ENCODE assay signal across 34 mouse cellular contexts in genomic region chr2:24344619-24345018, GRCm38 (mm10). TPM values are rescaled to one million over a fixed set of nuclear protein-coding genes. Genes with fewer than 3 reads are reported as not detected.
DNase-seq lines count a peak whose midpoint lies in the region; ATAC-seq and TF ChIP-seq lines count a peak whose summit lies in the region.
"Had no signal": no experiment of that assay in that cellular context is flagged by ENCODE, and none has a peak within 500 bp of the region (broad histone marks: within the 10 kb centered on the region; RNA-seq: fewer than 3 reads in every experiment).

No protein-coding gene starts in this region.

- no peak overlapping the region for H3K27ac ChIP-seq in kidney, postnatal 0 days
- H3K27ac ChIP-seq in liver, embryonic 16.5 days (ENCODE audit: low read length): peak overlapping the region; percentile 26
- no peak overlapping the region for H3K27ac ChIP-seq in liver, embryonic 12.5 days
- H3K27ac ChIP-seq in macrophage: peak overlapping the region; percentile 52; the same call in 1 of the 2 replicates
- no peak overlapping the region for H3K27ac ChIP-seq in heart, embryonic 10.5 days
- H3K27ac ChIP-seq: embryonic facial prominence, embryonic 10.5 days; embryonic facial prominence, embryonic 13.5 days; forebrain, embryonic 12.5 days; forebrain, embryonic 15.5 days; hindbrain, embryonic 12.5 days; hindbrain, embryonic 15.5 days had no signal

- 53% methylated on average over 4 of the region's 4 CpGs for WGBS in kidney, postnatal 0 days
- 37% methylated on average over 4 of the region's 4 CpGs for WGBS in liver, embryonic 16.5 days (ENCODE audit: insufficient replicate concordance)
- WGBS in liver, embryonic 12.5 days (ENCODE audit: insufficient replicate concordance): 49% methylated on average over 4 of the region's 4 CpGs
- 85% methylated on average over 4 of the region's 4 CpGs for WGBS in macrophage (ENCODE audit: missing documents)
- 76% methylated on average over 4 of the region's 4 CpGs for WGBS in heart, embryonic 10.5 days

- DNase-seq in kidney, postnatal 0 days (ENCODE audit: low spot score): peak; percentile 19
- no peak for DNase-seq in kidney, adult 11 months
- DNase-seq in urinary bladder, postnatal 25 days (ENCODE audit: low spot score): peak; percentile 0
- DNase-seq in urinary bladder, postnatal 14 days (ENCODE audit: low spot score): no peak
- DNase-seq in heart, embryonic 10.5 days (ENCODE audit: low spot score): no peak
- DNase-seq: adrenal gland, adult 8-10 months; adrenal gland, postnatal 36 days; cerebellum, adult 11 months; cerebellum, adult 2 months; cerebellum, adult 9-11 months; cerebellum, postnatal 36 days; embryo, embryonic 11 days; gastrocnemius, postnatal 25 days had no signal

- H3K4me3 ChIP-seq in kidney, postnatal 0 days (replicated peaks; ENCODE audit: low read depth, low read length): no peak overlapping the region
- no peak overlapping the region for H3K4me3 ChIP-seq in liver, embryonic 16.5 days (ENCODE audit: low read depth, low read length)
- H3K4me3 ChIP-seq in liver, embryonic 12.5 days: no peak overlapping the region
- H3K4me3 ChIP-seq in macrophage (ENCODE audit: inconsistent target): no peak overlapping the region
- H3K4me3 ChIP-seq in heart, embryonic 10.5 days: no peak overlapping the region
- H3K4me3 ChIP-seq: embryonic facial prominence, embryonic 10.5 days; embryonic facial prominence, embryonic 13.5 days; erythroblast, embryonic 14.5 days; forebrain, embryonic 12.5 days; forebrain, embryonic 15.5 days; hindbrain, embryonic 12.5 days; hindbrain, embryonic 15.5 days had no signal

- no peak for ATAC-seq in kidney, postnatal 0 days (replicated peaks; ENCODE audit: low FRiP score, low read depth)
- peak; percentile 61 for ATAC-seq in liver, embryonic 16.5 days (ENCODE audit: low read depth)
- ATAC-seq in liver, embryonic 12.5 days: no peak
- ATAC-seq: CD4-positive, CD25-positive, alpha-beta regulatory T cell, adult 4 months; forebrain, embryonic 15.5 days had no signal

- no peaks in the 10 kb centered on the region for H3K36me3 ChIP-seq in kidney, postnatal 0 days (ENCODE audit: insufficient read depth, low read length)
- H3K36me3 ChIP-seq in liver, embryonic 16.5 days (ENCODE audit: control insufficient read depth, insufficient read depth): no peaks in the 10 kb centered on the region
- H3K36me3 ChIP-seq in liver, embryonic 12.5 days: no peaks in the 10 kb centered on the region
- H3K36me3 ChIP-seq in macrophage (ENCODE audit: inconsistent target): no peaks in the 10 kb centered on the region
- H3K36me3 ChIP-seq in heart, embryonic 10.5 days: no peaks in the 10 kb centered on the region
- H3K36me3 ChIP-seq: embryonic facial prominence, embryonic 10.5 days; embryonic facial prominence, embryonic 13.5 days; forebrain, embryonic 12.5 days; forebrain, embryonic 15.5 days; hindbrain, embryonic 12.5 days; hindbrain, embryonic 15.5 days had no signal

- no peak overlapping the region for H3K4me2 ChIP-seq in kidney, postnatal 0 days (ENCODE audit: low read length)
- H3K4me2 ChIP-seq in liver, embryonic 16.5 days (ENCODE audit: low read depth, low read length): peak overlapping the region; percentile 33; the same call in 1 of the 2 replicates
- H3K4me2 ChIP-seq in liver, embryonic 12.5 days: no peak overlapping the region
- H3K4me2 ChIP-seq: embryonic facial prominence, embryonic 13.5 days; forebrain, embryonic 12.5 days; forebrain, embryonic 15.5 days; hindbrain, embryonic 12.5 days; hindbrain, embryonic 15.5 days had no signal

- TF ChIP-seq CTCF in kidney, postnatal 0 days (IDR thresholded peaks at IDR 0.05; ENCODE audit: low read depth): no peak

- no peaks in the 10 kb centered on the region for H3K4me1 ChIP-seq in kidney, postnatal 0 days (replicated peaks; ENCODE audit: insufficient read depth, low read length)
- H3K4me1 ChIP-seq in liver, embryonic 16.5 days (ENCODE audit: control insufficient read depth, low read depth, low read length): no peaks in the 10 kb centered on the region; the same call in none of the 2 replicates
- peaks cover 7% of the 10 kb centered on the region; the same call in 1 of the 2 replicates for H3K4me1 ChIP-seq in liver, embryonic 12.5 days
- no peaks in the 10 kb centered on the region; the same call in 1 of the 2 replicates for H3K4me1 ChIP-seq in heart, embryonic 10.5 days
- H3K4me1 ChIP-seq: embryonic facial prominence, embryonic 10.5 days; embryonic facial prominence, embryonic 13.5 days; forebrain, embryonic 12.5 days; forebrain, embryonic 15.5 days; hindbrain, embryonic 12.5 days; hindbrain, embryonic 15.5 days had no signal

- no peaks in the 10 kb centered on the region for H3K27me3 ChIP-seq in kidney, postnatal 0 days (ENCODE audit: insufficient read depth, low read length)
- H3K27me3 ChIP-seq in liver, embryonic 16.5 days (ENCODE audit: control insufficient read depth, insufficient read depth, low read depth, low read length): no peaks in the 10 kb centered on the region
- no peaks in the 10 kb centered on the region for H3K27me3 ChIP-seq in liver, embryonic 12.5 days (replicated peaks)
- H3K27me3 ChIP-seq in heart, embryonic 10.5 days (ENCODE audit: insufficient read depth, poor library complexity, severe bottlenecking): no peaks in the 10 kb centered on the region
- H3K27me3 ChIP-seq: embryonic facial prominence, embryonic 13.5 days; forebrain, embryonic 12.5 days; forebrain, embryonic 15.5 days; hindbrain, embryonic 12.5 days; hindbrain, embryonic 15.5 days had no signal

- no peaks in the 10 kb centered on the region for H3K79me2 ChIP-seq in macrophage (ENCODE audit: inconsistent target)

- H3K9ac ChIP-seq in kidney, postnatal 0 days (ENCODE audit: low read depth, low read length): no peak overlapping the region
- no peak overlapping the region for H3K9ac ChIP-seq in liver, embryonic 16.5 days (ENCODE audit: low read depth, low read length)
- no peak overlapping the region for H3K9ac ChIP-seq in liver, embryonic 12.5 days
- H3K9ac ChIP-seq: embryonic facial prominence, embryonic 13.5 days; forebrain, embryonic 12.5 days; forebrain, embryonic 15.5 days; hindbrain, embryonic 12.5 days; hindbrain, embryonic 15.5 days had no signal

- no peaks in the 10 kb centered on the region for H3K9me3 ChIP-seq in kidney, postnatal 0 days (replicated peaks; ENCODE audit: low read length)
- no peaks in the 10 kb centered on the region for H3K9me3 ChIP-seq in liver, embryonic 16.5 days (replicated peaks; ENCODE audit: control insufficient read depth, low read length)
- no peaks in the 10 kb centered on the region for H3K9me3 ChIP-seq in liver, embryonic 12.5 days (replicated peaks)
- no peaks in the 10 kb centered on the region for H3K9me3 ChIP-seq in heart, embryonic 10.5 days
- H3K9me3 ChIP-seq: embryonic facial prominence, embryonic 10.5 days; embryonic facial prominence, embryonic 13.5 days; forebrain, embryonic 12.5 days; forebrain, embryonic 15.5 days; hindbrain, embryonic 12.5 days; hindbrain, embryonic 15.5 days had no signal

RNA-seq across cellular contexts. Expression of gene Il1rn, which starts 8.0 kb away (rescaled TPM):
- polyA plus RNA-seq in kidney, postnatal 0 days (2015; fragmentation: Nextera tagmentation; extraction: Ambion mirVana): 0.92 TPM in 2 replicates
- 13.4 and 14.2 TPM in 2 replicates for polyA plus RNA-seq in liver, embryonic 16.5 days (2015; fragmentation: Nextera tagmentation; extraction: Ambion mirVana)
- 0.54 and 1.0 TPM in 2 replicates for polyA plus RNA-seq in liver, embryonic 12.5 days (2016; fragmentation: Nextera tagmentation; extraction: Ambion mirVana)
- total RNA-seq in macrophage (2018; cell fraction: chromatin; rRNA removed): 100 to 1,000 TPM in 9 of 26 experiments, 10 to 100 TPM in 14, 1 to 10 TPM in 3; 5.6 to 659 (median 57.4) TPM
- 100 to 1,000 TPM in 19 of 26 experiments, 10 to 100 TPM in 7; 51.6 to 924 (median 156) TPM for total RNA-seq in macrophage (2018; cell fraction: cytosol; rRNA removed)
- total RNA-seq in macrophage (2018; cell fraction: nucleus; rRNA removed): 1,000 to 10,000 TPM in 1 of 26 experiments, 100 to 1,000 TPM in 16, 10 to 100 TPM in 9; 32.4 to 1,355 (median 151) TPM
- 61.2 to 130 TPM (median 113 TPM) in 3 replicates for polyA plus RNA-seq in macrophage (2018)
- not detected in 2 replicates for polyA plus RNA-seq in heart, embryonic 10.5 days (2016; fragmentation: Nextera tagmentation; extraction: Ambion mirVana)
- total RNA-seq: gastrocnemius, adult 8-10 months; gastrocnemius, postnatal 25 days; heart, postnatal 25 days; MEL had no signal
- polyA plus RNA-seq: cerebellum, adult 2 months; cortical plate, adult 2 months; embryonic facial prominence, embryonic 10.5 days; erythroblast, embryonic 14.5 days; forebrain, embryonic 12.5 days; hindbrain, embryonic 12.5 days; hindbrain, embryonic 15.5 days had no signal

RNA-seq across cellular contexts. Expression of gene Psd4, which starts 22.8 kb away (rescaled TPM):
- 2.2 and 2.3 TPM in 2 replicates for polyA plus RNA-seq in kidney, postnatal 0 days (2015; fragmentation: Nextera tagmentation; extraction: Ambion mirVana)
- polyA plus RNA-seq in liver, embryonic 16.5 days (2015; fragmentation: Nextera tagmentation; extraction: Ambion mirVana): 6.8 and 7.3 TPM in 2 replicates
- polyA plus RNA-seq in liver, embryonic 12.5 days (2016; fragmentation: Nextera tagmentation; extraction: Ambion mirVana): 13.1 and 13.2 TPM in 2 replicates
- 100 to 1,000 TPM in 16 of 26 experiments, 10 to 100 TPM in 10; 40.5 to 257 (median 105) TPM for total RNA-seq in macrophage (2018; cell fraction: chromatin; rRNA removed)
- 10 to 100 TPM; 28.6 to 69.4 (median 43.0) TPM for total RNA-seq in macrophage (2018; cell fraction: cytosol; rRNA removed)
- total RNA-seq in macrophage (2018; cell fraction: nucleus; rRNA removed): 100 to 1,000 TPM in 4 of 26 experiments, 10 to 100 TPM in 22; 42.6 to 255 (median 84.4) TPM
- 26.6 to 56.4 TPM (median 37.3 TPM) in 3 replicates for polyA plus RNA-seq in macrophage (2018)
- 1.1 and 1.3 TPM in 2 replicates for polyA plus RNA-seq in heart, embryonic 10.5 days (2016; fragmentation: Nextera tagmentation; extraction: Ambion mirVana)
- total RNA-seq: MEL had no signal

RNA-seq across cellular contexts. Expression of gene Il1f10, which starts 53.6 kb away (rescaled TPM):
- not detected in 2 replicates for polyA plus RNA-seq in kidney, postnatal 0 days (2015; fragmentation: Nextera tagmentation; extraction: Ambion mirVana)
- polyA plus RNA-seq in liver, embryonic 16.5 days (2015; fragmentation: Nextera tagmentation; extraction: Ambion mirVana): not detected in 2 replicates
- polyA plus RNA-seq in liver, embryonic 12.5 days (2016; fragmentation: Nextera tagmentation; extraction: Ambion mirVana): not detected in 2 replicates
- total RNA-seq in macrophage (2018; cell fraction: chromatin; rRNA removed): not detected
- not detected for total RNA-seq in macrophage (2018; cell fraction: cytosol; rRNA removed)
- not detected for total RNA-seq in macrophage (2018; cell fraction: nucleus; rRNA removed)
- polyA plus RNA-seq in macrophage (2018): not detected in 3 replicates
- polyA plus RNA-seq in heart, embryonic 10.5 days (2016; fragmentation: Nextera tagmentation; extraction: Ambion mirVana): not detected in 2 replicates
- total RNA-seq: adrenal gland, adult 8-10 months; adrenal gland, postnatal 36 days; gastrocnemius, adult 8-10 months; gastrocnemius, postnatal 25 days; heart, adult 18-20 months; heart, postnatal 25 days; hematopoietic stem cell, adult 5-6 weeks; MEL had no signal
- polyA plus RNA-seq: C2C12; CD4-positive, CD25-positive, alpha-beta regulatory T cell, adult 4 months; cerebellum, adult 2 months; cortical plate, adult 2 months; embryonic facial prominence, embryonic 10.5 days; embryonic facial prominence, embryonic 13.5 days; erythroblast, embryonic 14.5 days; forebrain, embryonic 12.5 days; forebrain, embryonic 15.5 days; gonadal fat pad, adult 2 months; heart, embryonic 14.5 days; heart, postnatal 0 days; hindbrain, embryonic 12.5 days; hindbrain, embryonic 15.5 days had no signal

Comparison
In these comparisons a context has a peak if more than half of its experiments do, and no peak if none do; other contexts are left out.
1. DNase-seq: peak in kidney, postnatal 0 days (single experiment) and urinary bladder, postnatal 25 days (single experiment); none in kidney, adult 11 months (single experiment), urinary bladder, postnatal 14 days (single experiment) and heart, embryonic 10.5 days (single experiment).
2. H3K27ac ChIP-seq: peak in liver, embryonic 16.5 days (single experiment) and macrophage (single experiment); none in kidney, postnatal 0 days (single experiment), liver, embryonic 12.5 days (single experiment) and heart, embryonic 10.5 days (single experiment).